Mouse (Mus musculus) stomach, embryonic 15.5 days (tissue): ENCODE results near the gene Mrpl32. TPM values are rescaled to one million over a fixed set of nuclear protein-coding genes. Genes with fewer than 3 reads are reported as not detected.

ENCODE experiments used
- ATAC-seq: fragments of 200-750 bp; cut with Nextera tagmentation; 2 replicates; pipeline ENCODE4 v1.8.0; 2017; ENCODE audit warnings: low read depth, moderate number of reproducible peaks, moderate TSS enrichment; ENCODE audit not compliant: insufficient read depth, low FRiP score
- H3K27ac ChIP-seq: fragments of 300-500 bp; sonication (generic); 2 replicates; pipeline ENCODE4 v1.5.1; 2015; ENCODE audit warnings: mild to moderate bottlenecking, inconsistent platforms
- H3K27me3 ChIP-seq: fragments of 300-500 bp; sonication (generic); replicated peaks from 2 replicates; pipeline ENCODE4 v1.6.1; 2015; ENCODE audit warnings: inconsistent platforms
- H3K36me3 ChIP-seq: fragments of 300-500 bp; sonication (generic); 2 replicates; pipeline ENCODE4 v1.6.1; 2015; ENCODE audit warnings: inconsistent platforms
- H3K4me1 ChIP-seq: fragments of 300-500 bp; sonication (generic); 2 replicates; pipeline ENCODE4 v1.6.1; 2015; ENCODE audit warnings: inconsistent platforms
- H3K4me2 ChIP-seq: fragments of 300-500 bp; sonication (generic); 2 replicates; pipeline ENCODE4 v1.6.1; 2015; ENCODE audit warnings: mild to moderate bottlenecking, inconsistent platforms
- H3K4me3 ChIP-seq: fragments of 300-500 bp; sonication (generic); replicated peaks from 2 replicates; pipeline ENCODE4 v1.5.1; 2015; ENCODE audit warnings: inconsistent platforms
- H3K9ac ChIP-seq: fragments of 300-500 bp; sonication (generic); 2 replicates; pipeline ENCODE4 v1.6.1; 2015; ENCODE audit warnings: inconsistent platforms
- H3K9me3 ChIP-seq: fragments of 300-500 bp; sonication (generic); 2 replicates; pipeline ENCODE4 v1.6.1; 2016; ENCODE audit warnings: inconsistent platforms
- WGBS: fragments of 180-500 bp; shearing (Covaris S2); methylation state at CpG from one replicate; pipeline ENCODE4 v1.1.7; 2015; 5-methylcytosine and 5-hydroxymethylcytosine counted together
- polyA plus RNA-seq: library from polyadenylated mRNA; unstranded; fragments of >200 nt; fragmentation: Nextera tagmentation; extraction: Ambion mirVana; gene quantifications from 2 replicates; pipeline ENCODE4 v1.2.1, GENCODE M21; 2015

Mrpl32 gene
- polyA plus RNA-seq, 1 experiment from 2014 or later, result 115 TPM

DNA sequence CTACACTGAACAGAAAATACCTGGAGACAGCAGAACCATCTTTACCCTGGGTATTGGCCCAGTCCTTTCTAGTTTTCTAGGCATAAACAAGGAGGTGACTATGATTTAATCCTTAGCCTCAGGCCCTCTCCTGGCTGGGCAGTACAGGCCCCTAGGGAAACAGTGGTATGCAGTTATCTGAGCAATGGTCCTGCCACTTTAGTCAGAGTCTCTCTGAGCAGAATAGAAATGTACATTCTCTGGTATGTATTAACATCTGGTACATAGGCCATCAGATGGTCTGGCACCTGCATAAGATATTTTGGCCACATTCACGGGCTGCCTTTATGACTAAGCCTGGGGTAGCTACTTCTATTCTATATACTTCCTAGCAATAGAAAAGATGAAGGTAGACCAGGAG, 51.6 kb downstream of the Mrpl32 start:
- Histone ChIP-seq H3K4me3 (no peak overlapping the region), H3K9me3 (no peaks in the 10 kb centered on the region), H3K27me3 (no peaks in the 10 kb centered on the region), H3K4me2 (no peak overlapping the region), H3K9ac (no peak overlapping the region), H3K4me1 (no peaks in the 10 kb centered on the region), H3K27ac (no peak overlapping the region), H3K36me3 (no peaks in the 10 kb centered on the region)
- 81% methylated on average over 1 of the region's 1 CpGs for WGBS
- no peak for ATAC-seq

Other genes starting within 250 kb of the Mrpl32 start
- 0.96 and 1.2 TPM in 2 replicates for gene Hecw1, start 89.9 kb downstream of the Mrpl32 start, polyA plus RNA-seq
- 193 and 195 TPM in 2 replicates for gene Psma2, start 75 bp upstream of the Mrpl32 start, polyA plus RNA-seq
- gene AW209491, start 17.0 kb upstream of the Mrpl32 start, polyA plus RNA-seq, result 25.5 and 28.3 TPM in 2 replicates